Mouse (Mus musculus): ENCODE results near the gene Depdc5.
"Not testable (repeated sequence)": the region's sequence is repeated elsewhere in the genome, so short reads cannot be mapped to it uniquely, and the experiment has no call there.

Depdc5 gene

DNA sequence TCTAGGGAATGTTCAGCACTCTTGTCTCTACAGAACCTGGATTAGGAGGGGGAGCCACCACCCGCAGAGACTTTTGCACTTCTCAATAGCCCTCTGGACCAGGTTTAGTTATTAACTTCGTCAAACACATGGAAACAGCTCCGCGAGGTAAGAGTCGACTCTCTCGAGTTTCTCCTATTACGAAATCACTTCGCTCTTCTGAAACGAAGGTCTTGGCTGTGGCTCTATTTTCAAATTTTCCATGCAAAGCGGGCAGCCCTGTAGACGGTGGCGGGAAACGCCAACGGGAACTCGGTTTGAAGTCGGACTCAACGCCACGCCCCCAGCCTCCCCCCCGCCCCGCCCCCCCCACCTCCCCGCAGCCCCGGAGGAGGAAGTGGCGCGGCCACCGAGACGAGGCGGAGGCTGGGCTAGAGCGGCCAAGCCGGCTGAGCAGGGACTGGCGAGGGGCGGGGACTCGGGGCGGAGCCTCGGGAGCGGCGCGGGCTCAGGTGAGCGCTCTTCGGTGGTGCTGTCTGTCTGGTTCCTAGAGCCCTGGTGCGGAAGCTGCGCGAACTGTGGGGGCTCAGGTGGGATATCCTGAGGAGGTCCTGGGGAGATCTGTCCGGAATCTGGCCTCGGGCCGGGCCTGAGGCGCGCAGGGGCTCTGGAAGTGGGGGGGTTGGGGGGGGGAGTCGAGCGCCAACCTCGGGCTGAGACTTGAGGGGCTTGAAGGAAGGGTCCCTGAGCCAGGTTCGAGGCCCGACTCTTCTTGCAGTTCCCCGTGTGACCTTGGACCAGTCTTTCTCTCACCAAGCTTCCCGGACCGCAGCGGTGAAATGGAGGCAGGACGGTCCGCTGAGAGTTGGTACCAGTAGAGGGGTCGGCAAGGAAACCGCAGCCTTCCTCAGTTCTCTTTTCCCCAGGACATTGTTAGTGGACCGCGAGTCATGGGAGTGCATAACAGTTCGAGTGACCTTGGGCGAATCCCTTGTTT lies at the start of gene Depdc5:
Gene Depdc5 (plus strand): TSS at position 449 of the 976 bp plus-strand sequence.
- DNase-seq (ENCODE audit: low spot score), result peak; percentile 96

DNA sequence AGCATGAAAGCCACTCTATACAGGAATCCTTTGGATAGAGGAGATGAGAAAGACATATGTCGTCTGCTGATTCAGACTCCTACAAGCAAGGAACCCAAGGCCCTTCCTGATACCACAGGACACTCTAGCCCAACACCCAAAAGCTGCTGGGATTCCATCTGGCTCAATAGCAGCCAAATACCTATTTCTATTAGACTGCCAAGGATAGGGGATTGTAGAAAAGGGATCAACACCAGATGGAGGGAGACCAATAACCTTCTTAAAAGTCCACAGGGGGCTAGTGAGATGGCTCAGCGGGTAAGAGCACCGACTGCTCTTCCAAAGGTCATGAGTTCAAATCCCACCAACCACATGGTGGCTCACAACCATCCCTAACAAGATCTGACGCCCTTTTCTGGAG lies 48.1 kb upstream of the Depdc5 start:
- no peak for DNase-seq (ENCODE audit: low spot score)

- no peak for DNase-seq (ENCODE audit: low spot score)
Observed at GRCm38 (mm10) chr5:32820471-32820870, 43.0 kb upstream of the Depdc5 start.

DNA sequence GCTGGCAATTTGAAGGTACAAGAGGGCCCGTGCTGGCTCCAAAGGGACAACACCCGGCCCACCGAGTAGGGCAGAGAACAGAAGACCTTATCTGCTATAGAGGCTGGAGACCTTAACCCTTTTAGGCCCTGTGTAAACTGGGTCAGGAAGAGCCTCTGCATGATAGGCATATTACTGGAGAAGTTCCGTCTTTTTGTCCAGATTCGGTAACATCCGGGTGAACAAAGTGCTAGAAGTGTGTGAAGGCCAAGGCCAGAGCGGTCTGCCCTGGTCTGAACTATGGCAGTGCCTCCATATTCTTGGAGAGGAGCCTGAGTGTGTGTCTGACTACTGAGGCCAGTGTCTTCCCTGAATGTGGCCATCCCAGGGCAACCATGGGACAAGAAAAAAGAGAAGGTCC lies 36.5 kb upstream of the Depdc5 start, which contains the start of gene Gm20671:
Gene Gm20671 (minus strand): TSS at position 101 of the 400 bp plus-strand sequence.
- DNase-seq (ENCODE audit: low spot score), result no peak

- not testable (repeated sequence) for DNase-seq (ENCODE audit: low spot score)
Observed at GRCm38 (mm10) chr5:32828766-32829165, 34.7 kb upstream of the Depdc5 start.

- DNase-seq (ENCODE audit: low spot score), result no peak
Observed at GRCm38 (mm10) chr5:32830054-32830453, 33.4 kb upstream of the Depdc5 start.

DNA sequence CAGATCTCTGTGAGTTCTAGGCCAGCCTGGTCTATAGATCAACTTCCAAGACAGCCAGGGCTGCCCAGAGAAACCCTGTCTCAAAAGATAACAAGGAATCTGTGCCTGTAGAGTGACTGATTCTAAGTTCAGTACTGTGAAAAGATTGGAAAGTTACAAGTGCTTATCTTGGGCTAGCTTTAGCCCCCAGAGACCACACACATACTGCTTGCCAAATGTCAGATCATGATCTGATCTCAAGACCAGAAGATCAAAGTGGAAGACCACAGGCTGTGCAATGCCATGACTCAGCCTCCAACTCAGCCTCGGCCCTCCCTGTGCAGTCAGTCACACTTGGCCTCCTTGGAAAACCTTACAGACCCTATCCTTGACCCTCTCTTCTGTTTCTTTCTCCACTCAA lies 29.0 kb upstream of the Depdc5 start:
- DNase-seq (ENCODE audit: low spot score), result no peak

DNA sequence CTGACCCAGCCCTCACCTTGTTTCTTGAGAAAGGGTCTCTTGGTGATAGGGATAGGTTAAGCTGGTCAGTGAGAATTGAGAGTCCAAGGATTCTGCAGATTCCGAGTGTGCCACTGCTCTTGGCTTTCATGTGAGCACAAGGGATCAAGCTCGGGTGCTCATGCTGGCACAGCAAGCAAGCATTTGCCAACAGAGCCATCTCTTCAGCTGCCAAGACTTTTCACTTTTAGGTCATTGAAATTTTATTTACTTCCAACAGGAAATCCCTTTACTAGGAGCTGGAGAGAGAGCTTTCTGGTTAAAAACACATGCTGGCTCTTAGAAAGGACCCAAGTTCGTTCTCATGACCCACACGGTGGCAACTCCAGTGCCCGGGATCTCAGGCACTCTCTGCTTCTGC lies 26.5 kb upstream of the Depdc5 start:
- no peak for DNase-seq (ENCODE audit: low spot score)

DNA sequence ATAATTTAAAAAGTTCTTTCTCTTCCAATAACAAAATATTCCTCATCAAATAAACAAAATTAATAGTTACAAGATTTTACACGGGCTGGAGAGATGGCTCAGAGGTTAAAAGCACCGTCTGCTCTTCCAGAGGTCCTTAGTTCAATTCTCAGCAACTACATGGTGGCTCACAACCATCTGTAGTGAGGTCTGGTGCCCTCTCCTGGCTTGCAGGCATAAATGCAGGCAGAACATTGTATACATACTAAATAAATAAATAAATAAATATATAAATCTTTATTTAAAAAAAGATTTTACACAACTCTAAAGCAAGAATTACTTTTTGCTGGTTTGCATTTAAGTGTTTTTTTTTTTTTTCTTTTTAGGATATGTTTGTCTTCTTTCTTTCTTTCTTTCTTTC lies 23.5 kb upstream of the Depdc5 start:
- DNase-seq (ENCODE audit: low spot score), result no peak

- DNase-seq (ENCODE audit: low spot score), result no peak
Observed at GRCm38 (mm10) chr5:32849178-32849577, 14.3 kb upstream of the Depdc5 start.

DNA sequence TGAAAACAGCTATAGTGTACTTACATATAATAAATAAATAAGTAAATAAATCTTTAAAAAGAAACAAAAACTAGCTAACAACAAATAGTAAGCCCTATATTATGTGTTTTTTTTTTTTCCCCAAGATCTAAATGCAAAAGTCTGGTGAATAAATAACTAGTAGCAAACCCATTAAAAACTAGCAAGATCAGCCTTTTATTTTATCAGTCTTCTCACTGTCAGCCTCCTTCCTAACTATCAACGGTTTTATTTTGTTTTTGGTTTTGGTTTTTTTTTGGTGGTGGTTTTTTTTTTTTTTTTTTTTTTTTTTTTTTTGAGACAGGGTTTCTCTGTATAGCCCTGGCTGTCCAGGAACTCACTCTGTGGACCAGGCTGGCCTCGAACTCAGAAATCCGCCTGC lies 13.9 kb upstream of the Depdc5 start:
- DNase-seq (ENCODE audit: low spot score), result not testable (repeated sequence)

DNA sequence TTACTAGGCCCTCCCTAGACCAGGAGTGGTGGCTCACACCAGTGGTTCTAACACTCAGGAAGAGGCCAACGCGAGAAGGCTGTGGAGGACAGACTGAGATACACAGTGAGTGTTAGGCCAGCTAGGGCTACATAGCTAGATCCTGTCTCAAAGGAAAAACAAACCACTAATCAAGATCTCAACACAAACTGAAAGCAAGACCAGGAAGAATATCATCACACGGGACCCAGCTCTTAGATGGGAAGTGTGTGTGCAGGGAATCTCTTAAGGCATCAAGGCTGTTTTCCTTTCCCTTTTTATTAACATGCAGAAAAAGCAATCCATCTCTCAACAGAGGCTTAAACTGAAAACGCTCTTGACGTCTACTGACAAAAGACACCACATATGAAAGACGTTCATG lies 11.5 kb upstream of the Depdc5 start:
- DNase-seq (ENCODE audit: low spot score), result no peak

DNA sequence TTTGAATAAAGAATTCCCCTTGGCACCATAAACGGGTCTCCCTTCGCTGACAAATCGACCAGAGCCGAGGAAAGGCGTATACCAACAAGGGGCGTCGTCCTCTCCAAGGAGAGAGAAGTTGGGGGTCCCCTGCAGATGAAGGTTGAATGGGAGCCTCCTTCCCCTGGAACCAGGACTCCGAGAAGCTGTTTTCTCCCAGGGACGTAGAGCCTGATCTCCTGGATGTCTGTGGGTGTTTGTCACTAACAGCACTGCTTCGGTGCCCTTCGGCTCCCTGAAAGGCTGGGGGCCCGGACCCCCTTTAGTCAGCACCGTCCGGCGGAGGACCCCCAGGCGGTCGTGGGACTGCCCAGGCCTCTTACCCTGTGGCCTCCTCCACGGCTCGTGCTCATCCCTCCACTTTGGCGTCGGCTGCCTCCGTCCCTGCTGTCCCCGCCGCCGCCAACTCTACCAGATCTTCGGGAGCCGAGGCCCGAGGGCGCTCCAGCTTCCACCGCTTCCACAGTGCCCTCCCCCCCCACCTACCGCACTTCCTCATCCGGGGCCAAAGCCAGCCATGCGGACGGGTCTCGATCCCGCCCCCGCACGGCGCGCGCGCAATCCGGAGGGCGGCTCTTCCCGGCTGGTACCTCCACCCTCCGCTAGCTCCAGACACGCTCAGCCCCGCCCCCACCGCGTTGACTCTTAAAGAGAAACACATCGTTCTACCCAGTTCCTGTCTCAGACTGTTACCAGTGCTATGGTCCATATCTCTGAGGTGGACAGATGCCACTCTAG lies 9.6 kb upstream of the Depdc5 start, which contains the start of gene Prr14l:
Gene Prr14l (minus strand): TSS at position 526 of the 777 bp plus-strand sequence.
- DNase-seq (ENCODE audit: low spot score), result peak; percentile 97

DNA sequence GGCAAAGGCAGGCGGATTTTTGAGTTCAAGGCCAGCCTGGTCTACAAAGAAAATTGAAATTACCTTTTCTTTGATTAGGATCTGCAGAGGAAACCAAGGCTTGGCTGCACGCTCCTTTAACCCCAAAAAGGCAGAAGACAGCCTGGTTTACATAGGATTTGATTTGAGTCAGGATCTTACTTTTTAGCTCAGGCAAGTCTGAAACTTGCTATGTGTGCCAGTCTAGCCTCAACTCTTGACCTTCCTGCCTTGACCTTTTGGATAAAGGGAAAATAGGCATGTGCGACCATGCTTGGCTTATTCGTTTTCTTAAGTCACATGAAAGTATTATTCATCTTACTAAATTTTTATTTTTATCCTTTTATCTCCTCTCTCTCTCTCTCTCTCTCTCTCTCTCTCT lies 8.7 kb upstream of the Depdc5 start:
- DNase-seq (ENCODE audit: low spot score), result no peak

DNA sequence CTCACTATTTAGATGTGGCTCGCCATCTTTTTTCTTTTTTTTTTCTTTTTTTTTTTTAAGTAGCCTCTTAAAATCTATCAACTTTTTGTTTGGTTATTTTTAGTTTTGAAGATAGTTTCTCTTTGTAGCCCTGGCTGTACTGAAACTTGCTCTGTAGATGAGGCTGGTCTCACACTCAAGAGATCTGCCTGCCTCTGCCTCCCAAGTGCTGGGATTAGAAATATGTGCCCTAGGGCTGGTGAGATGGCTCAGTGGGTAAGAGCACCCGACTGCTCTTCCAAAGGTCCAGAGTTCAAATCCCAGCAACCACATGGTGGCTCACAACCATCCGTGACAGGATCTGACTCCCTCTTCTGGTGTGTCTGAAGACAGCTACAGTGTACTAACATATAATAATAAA lies 8.2 kb upstream of the Depdc5 start:
- not testable (repeated sequence) for DNase-seq (ENCODE audit: low spot score)

- DNase-seq (ENCODE audit: low spot score), result peak; percentile 67
Observed at GRCm38 (mm10) chr5:32857781-32858220, 5.7 kb upstream of the Depdc5 start.

DNA sequence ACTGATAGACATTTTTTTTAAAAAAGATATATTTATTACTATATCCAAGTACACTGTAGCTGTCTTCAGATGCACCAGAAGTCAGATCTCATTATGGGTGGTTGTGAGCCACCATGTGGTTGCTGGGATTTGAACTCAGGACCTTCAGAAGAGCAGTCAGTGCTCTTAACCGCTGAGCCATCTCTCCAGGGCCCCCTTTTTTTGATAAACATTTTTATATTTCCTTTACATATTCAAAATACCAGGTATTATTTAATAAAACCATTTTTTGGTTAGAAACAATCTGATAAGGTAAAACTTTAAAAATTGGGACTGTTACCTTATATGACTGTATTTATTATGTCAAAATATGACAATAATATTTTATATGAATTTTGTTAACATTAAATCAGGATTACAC lies 2.4 kb upstream of the Depdc5 start:
- DNase-seq (ENCODE audit: low spot score), result no peak

DNA sequence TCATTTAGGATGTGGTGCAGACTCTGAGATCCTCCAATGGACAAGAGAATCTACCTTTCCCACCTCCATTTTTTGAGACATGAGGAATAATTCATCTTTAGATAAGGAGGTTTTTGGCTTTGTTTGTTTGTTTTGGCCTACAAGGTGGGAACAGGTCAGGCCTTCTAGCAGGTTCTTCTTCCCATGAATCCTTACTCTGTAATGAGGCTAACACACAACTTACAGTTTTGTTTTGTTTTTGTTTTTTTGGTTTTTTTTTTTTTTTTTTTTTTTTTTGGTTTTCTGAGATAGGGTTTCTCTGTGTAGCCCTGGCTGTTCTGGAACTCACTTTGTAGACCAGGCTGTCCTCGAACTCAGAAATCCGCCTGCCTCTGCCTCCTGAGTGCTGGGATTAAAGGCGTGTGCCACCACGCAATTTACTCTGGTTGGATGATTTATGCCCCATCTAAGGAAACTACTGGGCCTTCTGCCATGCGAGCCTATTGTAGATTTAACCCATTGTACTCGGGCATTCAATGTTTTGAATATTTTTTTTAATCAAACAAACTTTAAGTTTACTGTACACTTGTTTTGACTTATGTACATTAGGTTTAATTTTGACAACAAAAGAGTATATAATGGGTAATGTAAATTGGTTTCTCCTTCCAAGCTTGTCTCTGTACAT lies 900 bp upstream of the Depdc5 start:
- DNase-seq (ENCODE audit: low spot score), result no peak

DNA sequence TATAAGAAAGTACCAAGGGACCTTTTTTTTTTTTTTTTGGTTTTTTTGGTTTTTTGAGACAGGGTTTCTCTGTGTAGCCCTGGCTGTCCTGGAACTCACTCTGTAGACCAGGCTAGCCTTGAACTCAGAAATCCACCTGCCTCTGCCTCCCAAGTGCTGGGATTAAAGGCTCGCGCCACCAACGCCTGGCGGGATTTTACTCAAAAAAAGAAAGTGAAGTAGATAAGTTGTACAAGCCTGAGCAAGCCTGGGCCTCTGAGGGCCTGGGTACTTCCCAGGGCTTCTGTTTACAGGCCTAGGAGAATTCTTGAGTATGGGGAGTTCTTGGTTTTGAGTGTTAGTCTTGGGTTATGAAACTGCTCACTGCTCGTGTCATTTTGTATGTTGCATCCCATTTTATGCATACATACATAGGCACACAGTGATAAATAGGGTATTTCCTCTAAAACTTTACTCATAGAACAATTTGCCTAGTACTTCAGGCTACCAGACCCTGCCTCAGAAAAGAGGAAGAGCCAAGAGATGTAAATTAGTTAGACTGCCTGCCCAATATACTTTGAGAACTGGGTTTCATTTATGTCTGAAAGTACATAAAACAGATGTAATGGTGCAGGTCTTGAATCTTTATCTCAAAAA lies 6.0 kb downstream of the Depdc5 start:
- DNase-seq (ENCODE audit: low spot score), result no peak

DNA sequence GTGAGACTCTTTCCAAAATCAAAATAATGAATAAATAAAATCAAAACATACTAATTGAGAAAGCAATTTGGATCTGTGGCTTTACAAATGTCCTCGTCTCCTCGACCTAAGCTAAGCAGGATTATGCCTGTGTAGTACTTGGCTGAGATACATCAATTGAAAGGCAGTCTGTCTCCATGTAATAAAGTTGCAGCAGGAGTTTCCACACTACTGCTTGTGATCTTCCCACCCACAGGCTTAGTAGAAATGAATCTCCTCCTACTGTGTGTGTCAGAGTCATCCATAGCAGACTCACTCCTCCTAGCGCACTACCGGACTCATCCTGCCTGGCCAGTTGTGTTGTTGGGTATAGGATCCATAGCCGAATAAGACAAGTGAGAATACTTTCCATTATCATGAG lies 8.8 kb downstream of the Depdc5 start:
- DNase-seq (ENCODE audit: low spot score), result no peak

GRCm38 (mm10) chr5:32886739-32887138 lies 23.2 kb downstream of the Depdc5 start:
- no peak for DNase-seq (ENCODE audit: low spot score)

DNA sequence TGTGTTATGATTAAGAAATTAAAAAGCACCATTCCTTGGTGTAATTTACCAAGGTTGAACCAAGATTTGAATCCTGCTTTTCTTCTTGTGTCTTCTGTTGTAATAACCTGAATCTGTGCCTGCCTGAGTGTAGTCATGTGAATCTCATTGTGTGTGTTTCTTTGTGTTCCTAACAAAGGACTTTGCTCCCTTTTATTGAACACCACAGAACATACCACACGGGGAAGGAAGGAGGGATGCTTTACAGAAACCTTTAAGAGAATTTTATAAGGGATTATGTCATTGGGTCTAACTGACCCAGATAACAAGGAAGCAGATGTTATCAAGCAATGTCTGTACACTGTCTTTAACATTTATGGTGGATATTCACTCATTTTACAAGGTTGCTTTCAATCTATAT lies 44.0 kb downstream of the Depdc5 start:
- DNase-seq (ENCODE audit: low spot score), result no peak

All from yolk sac, embryonic 10.5 days (tissue).